Mouse (Mus musculus): ENCODE measurements at regions not wholly inside any gene's neighbourhood (a gene's known extent, or its start where the extent isn't known, plus 50 kb on each side); places are given as distances from the start of the nearest gene placed in this dataset.

DNA sequence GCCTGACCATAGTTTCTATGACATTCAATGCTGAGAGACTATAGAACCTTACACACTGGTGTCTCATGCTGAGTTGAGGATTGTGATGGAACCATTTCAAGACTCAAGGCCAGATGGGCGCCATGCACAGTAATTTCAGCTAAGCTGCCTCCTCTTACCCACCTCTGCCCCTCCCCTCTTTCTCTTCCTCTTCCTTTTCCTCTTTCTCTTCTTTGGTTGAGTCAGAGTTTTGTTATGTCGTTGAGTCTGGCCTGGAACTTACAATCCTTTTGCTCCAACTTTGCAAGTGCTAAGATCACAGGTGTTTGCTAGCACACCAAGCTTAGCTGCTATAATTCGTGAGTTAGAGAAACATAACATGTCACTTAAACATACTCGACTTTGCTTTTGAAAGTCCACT lies 323.2 kb upstream of the Gm5148 start:
- in situ Hi-C loops (cut with MboI, MseI): no loop called here

DNA sequence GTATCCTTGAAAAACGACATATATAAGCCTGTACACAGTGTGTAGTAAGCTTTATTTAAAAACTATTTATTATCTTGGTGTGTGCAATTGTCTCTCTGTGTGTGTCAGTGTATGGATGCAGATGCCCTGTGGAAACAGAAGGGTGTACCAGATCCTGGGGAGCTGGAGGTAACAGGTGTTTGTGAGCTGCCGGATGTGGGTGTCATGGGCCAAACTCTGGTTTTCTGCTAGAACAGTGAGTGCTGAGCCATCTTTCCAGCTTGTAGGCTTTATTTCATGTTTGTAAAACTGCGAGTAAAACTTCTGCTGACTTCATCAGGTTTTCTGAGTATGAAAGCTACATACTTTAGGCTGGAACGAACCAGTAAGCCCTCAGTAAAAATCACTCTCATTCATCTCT lies 322.3 kb upstream of the Gm5148 start:
- in situ Hi-C loops (cut with MboI, MseI): no loop called here

DNA sequence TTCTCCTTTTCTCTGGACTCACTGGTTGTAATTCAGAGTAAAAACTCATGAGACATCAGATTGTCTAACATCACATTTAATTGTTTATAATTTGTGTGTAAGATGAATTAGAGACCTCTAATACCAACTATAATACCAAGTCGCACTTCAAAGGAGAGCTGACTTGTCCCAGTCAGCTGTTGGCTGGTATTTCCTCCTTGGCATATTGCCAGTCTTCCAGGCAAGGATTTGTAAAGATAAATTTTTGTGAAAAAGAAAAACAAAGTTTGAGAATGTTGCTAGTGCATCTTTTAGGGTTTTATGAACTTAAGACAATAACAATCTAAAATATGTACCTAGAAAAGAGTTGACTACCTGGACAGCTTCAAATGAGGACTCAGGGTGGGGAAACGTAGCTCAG lies 321.7 kb upstream of the Gm5148 start:
- in situ Hi-C loops (cut with MboI, MseI): no loop called here

DNA sequence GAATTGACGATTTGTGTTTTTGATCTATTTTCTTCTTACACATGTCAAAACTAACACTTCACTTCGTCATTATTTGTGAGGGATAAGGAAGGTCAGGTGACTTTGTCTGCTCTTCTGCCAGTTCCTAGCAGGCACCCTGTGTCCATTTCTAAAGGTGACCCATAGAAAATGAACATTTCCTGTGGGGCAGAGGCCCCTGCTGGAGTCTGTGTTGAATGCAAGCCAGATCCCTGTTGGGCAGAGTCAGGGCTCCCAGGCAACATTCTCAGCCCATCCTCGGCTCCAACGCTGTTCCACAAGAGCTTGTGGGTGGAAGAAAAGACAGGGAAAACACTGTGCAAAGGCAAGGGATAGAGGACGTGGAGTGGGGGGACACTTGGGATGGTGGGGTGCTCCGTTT lies 321.2 kb upstream of the Gm5148 start:
- in situ Hi-C loops (cut with MboI, MseI): no loop called here

DNA sequence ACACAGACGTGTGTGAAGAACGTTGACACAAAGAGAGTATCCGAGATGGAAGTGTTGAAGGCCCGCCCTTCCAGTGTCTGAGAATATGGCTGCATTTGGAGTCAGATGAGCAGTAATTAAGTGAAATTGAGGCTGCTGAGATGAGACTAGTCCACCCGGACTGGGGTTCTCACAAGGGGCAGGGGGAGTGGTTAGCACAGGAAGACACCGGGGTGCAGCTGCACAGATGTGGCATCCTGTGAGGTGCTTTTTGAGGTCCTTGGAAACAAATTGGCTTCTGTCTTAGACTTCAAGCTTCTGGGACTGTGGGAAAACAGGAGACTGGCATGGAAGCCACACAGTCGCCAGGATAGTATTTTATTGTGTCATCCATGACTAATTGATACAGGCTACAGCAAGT lies 320.0 kb upstream of the Gm5148 start:
- in situ Hi-C loops (cut with MboI, MseI): no loop called here

DNA sequence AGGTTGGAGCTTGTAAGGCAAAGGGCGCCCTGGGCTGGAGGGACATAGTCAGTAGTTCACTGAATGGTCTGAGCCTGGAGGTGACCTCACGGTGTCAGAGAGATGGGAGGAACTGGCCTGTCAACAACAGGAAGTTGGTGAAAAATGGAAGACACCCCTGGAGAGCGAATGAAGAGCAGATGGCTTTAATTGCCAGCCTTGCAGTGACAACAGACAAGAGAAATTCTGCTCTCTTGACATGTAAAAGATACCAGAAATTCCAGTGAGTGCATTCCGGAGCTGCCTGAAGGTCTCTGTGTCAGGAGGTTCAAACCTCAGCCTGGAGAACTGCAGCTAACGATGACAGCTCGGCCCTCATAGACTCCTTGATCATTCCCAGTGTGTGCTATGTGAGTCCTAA lies 318.3 kb upstream of the Gm5148 start:
- in situ Hi-C loops (cut with MboI, MseI): no loop called here

DNA sequence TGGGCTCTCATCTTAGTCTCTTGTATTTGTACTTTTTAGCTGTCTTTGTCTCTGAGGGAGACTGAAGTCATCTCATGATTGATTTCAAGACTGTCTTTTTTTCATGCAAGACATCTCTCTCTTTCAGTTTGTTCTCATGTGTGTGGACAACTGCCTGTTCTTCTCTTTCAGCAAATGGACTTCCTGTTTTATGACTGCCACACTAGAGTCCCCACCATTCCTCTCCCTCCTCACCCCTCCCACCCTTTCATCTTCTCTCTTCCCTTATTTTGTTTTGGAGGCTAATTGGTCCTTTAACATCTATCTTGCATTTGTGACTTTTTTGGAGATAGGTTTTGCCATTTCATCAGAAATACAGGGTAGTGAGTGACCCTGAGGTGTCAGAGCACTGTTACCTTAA lies 311.8 kb upstream of the Gm5148 start:
- in situ Hi-C loops (cut with MboI, MseI): no loop called here

DNA sequence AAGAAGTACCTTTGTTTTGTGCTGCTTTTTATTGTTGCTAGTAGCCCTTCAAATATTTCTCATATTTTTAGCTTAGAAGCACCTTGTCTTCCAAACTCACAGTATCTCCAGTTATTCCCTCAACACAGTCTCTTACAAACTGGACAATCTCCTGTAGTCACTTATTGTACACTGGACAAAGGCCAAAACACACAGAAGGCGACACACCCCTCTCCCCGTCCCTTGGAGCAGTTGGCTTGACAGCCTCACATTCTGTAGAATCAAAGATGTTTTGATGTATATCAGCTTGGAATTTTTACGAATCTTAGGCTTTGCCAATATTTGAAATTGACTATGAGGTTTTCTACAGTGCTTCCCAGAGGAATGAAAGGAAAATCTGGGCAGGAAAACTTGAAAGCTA lies 309.8 kb upstream of the Gm5148 start:
- in situ Hi-C loops (cut with MboI, MseI): no loop called here

DNA sequence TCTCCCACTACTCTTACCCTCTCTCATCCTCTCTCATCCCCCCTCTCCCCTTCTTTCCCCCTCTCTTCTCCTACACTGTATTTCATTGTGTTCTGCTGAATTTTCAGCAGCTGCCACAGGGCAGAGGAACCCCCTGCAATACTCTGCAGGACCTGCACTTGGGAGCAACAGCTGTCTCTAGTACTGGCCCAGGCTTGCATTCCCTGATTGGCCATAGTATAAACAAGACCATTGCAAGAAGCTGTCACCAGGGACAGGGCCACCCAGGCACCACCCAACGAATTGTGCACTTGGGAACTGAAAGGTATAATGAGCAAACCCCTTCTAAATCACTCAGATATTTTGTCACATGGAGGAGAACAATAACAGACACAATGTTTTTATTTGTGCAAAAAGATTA lies 290.5 kb upstream of the Gm5148 start:
- in situ Hi-C loops (cut with MboI, MseI): no loop called here

DNA sequence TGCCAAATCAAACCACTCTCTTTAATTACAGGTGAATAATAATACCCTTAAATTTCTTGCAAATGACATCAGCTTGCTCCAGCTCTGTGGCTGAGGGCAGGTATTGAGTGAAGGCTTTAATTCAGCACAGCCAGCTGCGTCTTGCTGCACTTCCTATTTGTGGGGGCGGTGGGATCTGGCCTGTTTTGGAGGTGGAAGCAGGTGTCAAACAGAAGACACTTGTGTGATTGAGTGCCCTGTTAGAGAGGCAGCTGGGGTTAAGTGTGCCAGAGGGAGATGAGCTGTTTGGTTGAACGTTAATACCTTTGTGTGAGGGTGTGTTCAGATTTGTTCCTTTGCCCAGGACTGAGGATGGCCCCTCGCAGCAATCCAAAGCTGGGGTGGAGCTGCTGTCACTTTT lies 284.9 kb upstream of the Gm5148 start:
- in situ Hi-C loops (cut with MboI, MseI): no loop called here

DNA sequence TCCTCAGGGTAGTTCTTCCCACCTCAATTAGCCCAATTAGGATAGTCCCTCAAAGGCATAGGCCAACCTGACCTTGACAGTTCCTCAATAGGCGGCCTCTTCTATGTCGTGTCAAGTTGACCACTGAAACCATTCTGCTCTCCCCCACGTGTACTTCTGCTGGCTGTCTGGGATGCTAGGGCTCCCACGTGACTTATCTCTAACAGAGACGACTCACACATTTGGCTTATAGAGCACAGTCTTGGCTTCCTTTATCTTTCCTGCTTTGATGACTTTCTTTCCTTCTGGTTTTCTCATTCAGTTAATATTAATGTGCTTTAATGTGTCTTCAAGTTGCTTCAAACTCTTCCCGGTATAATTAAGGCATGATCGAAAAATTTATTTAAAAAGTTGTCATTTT lies 284.0 kb upstream of the Gm5148 start:
- in situ Hi-C loops (cut with MboI, MseI): no loop called here

DNA sequence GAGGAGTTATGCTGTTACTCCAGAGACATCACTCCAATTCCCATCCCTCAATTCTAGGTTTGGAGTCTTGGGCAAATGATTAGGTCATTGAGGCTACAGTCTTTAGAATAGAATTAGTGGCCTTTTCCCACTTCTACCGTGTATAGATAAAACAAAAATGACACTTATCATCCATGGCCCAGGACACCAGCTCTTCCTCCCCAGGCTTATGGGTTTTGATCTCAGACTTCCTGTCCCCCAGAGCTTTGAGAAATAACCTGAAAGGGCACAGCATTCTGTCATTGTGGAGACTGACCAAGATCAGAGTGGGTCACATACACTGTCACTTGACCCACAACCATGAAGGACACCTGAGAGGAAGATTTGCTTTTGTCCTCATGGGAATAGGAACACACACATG lies 283.3 kb upstream of the Gm5148 start:
- in situ Hi-C loops (cut with MboI, MseI): no loop called here

DNA sequence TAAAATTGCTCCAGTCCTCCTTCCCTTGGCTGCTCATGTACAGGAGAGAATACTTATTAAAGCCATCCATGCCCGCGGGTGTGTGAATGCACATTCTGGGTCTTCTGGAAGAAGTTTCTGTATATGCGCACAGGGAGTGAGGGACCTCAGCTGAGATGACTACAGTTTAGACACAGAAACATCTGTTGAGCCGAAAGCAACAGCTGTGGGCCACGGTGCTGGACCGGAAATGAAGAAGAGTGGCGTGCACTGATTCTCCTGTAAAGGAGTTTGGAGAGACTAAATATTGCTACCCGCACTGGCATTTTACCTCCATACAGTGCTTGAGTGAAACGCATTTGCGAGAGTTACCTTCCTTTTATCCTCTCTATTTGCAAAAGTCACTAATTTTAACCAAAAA lies 278.0 kb upstream of the Gm5148 start:
- in situ Hi-C loops (cut with MboI, MseI): no loop called here

DNA sequence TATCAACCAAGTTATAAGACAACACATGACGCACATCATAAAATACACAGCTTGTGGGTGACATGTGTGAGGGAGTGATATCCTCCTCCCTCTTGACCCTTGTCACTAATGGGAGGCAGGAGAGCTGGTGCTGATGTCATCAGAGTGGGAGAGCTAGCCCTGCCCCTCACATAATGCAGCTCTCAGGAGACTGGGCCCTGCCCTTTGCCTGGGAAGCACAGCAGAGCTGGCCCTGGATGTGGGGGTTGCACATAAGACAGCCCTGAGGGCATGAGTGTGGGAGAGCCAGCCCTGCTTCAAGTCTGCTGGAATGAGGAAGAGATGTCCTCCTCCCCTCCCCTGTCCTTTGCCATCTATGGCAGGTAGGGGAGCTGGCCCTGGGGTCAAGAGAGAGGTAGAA lies 275.5 kb upstream of the Gm5148 start:
- in situ Hi-C loops (cut with MboI, MseI): no loop called here

DNA sequence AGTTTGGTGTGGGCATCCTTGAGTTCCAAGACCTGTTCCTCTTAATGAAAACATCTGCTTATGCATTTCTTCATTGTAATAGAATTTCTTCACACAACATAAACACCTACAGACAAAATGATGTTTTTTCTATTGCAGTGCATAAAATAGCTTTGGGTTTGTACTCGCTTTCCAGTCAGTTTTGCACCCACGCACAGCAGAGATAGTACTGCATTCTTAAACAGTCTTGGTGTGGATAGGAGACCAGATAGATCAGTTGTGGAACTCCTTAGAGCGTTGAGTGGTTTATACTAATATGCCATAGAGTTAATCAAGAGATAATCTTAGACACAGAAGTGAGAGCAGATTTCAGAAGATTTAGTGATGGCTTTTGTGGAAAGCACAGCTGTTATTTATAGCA lies 273.7 kb upstream of the Gm5148 start:
- in situ Hi-C loops (cut with MboI, MseI): no loop called here

DNA sequence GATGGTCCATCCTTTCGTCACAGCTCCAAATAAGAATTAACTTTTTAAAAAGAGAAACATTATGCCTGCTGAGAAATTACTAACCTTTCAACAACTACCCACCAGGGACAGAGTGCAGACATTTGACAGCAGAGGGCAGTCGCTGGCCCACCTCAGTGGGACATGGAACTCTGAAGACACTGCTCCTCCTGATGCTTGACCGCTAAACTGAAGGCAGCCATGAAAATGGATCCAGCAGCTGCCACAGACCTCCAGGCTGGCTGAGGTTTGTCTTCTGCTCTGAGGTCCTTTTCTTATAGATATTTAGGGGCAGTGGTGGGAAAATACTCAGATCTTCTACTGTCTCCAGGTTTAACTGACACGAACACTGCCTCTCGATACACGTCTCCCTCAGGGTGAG lies 265.7 kb upstream of the Gm5148 start:
- in situ Hi-C loops (cut with MboI, MseI): no loop called here

DNA sequence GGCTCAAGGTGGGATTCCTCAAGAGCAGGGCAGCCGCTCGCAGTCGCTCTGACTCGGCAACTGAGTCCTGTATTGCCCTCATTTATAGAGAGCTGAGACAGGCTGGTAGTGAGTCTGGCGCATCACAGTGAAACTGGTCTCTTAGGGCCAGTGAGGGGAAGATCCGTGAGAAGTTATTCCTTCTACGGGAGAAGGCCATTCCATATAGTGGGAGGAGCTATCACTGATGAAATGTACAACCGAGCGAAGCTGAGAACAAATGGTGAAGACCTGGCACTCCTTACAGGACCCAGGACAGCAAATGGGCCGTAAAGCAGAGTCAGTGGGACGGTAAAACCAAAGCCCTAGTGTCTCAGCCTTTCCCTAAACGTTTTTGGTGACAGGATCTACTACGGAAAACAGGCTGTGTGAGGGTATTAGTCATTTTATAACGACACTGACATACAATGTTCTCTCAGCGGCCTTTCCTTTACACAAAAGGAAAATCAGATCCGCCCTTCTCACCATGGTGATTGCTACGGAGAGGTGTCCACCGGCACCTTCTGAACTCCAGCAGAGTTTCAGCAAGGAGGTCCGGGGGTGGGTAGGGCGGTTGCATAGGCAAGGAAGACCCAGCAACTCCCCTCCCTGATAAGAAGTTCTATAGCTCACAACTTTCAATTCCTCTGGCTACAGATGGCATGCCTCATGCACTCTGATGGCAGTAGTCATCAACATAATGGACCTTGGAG lies 263.6 kb upstream of the Gm5148 start:
- in situ Hi-C loops (cut with MboI, MseI): no loop called here

DNA sequence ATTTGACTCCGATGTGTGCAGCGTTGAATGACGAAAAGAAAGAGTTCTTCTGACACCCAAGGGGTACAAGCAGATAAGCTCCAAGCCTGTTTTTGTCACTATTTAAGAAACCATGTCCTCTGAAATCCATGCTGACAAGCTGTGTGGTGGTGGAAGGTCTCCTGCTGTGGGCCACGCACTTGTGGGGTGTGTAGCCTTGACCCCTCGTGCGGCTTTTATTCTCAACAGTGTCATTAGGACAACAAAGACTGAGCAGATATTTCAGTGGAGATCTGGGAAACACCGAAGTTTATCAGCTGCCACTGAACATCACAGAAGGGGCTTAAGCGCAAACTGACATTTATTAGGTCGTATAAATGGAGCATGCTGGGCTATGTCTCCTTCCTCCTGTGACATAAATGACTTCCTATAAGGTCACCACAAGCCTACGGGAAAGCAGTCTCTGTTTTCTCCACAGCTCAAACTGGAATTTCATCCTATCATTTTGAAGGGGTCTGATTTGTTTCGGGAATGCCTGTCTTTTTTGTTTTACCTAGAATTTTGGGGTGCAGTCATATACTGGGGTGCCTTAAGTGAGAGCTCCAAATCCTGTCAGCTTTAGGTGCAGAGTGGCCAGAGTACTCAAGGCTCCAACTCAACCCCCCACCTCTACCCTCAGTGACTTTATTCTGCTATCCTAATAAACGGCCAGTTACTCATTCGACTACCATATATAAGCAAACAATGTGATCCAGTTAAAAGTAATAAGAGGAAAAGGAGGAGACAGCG lies 262.9 kb upstream of the Gm5148 start:
- in situ Hi-C loops (cut with MboI, MseI): no loop called here

DNA sequence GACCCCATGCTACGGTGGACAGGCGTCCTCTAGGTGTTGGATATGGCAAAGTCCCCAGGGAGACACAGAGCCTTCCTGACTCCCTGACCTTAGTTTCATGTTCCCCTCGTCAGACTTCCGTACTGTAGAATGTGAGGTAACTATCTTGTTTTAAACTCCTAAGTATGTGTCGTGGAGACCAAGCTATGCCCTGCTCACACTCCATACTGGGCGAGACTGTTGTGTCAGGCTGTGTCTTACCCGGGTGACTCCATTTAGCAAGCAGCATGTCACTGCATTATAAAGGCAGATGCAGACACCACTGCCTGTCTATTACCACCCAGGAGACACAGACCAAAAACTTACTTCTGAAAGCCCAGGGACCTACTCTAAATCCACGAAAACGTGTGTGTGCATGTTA lies 260.4 kb upstream of the Gm5148 start:
- in situ Hi-C loops (cut with MboI, MseI): no loop called here

DNA sequence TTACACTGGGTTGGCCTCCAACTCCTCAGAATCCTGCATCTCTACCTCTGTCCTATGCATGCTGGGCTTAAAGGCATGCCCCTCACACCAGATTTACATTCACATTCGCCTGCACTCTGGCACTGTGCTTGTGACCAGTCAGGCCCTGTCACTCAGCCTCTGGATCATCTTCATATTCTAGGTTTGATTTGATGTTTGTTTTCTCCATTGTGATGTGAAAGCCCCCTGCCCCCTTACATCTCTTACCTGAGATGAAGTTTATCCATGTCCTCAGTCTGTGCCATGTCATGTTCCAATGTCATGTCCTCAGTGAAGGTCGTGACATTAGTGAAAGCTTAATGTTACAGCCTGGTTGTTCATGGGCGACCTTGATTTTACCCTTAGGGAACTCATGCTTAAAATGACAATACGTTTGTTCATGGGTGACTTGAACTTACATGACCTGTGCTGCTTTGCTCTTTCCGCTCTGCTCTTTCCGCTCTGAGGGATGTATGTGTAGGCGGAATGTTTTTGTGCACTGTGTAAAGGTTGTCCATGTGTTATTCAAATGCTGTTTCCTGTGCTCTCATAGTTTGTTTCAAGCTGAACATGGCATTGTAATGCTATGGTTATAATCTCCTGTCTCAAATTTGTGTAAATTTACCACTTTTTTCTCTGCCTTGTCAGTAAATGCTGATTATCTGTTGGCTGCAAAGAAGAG lies 257.3 kb upstream of the Gm5148 start:
- in situ Hi-C loops (cut with MboI, MseI): no loop called here

DNA sequence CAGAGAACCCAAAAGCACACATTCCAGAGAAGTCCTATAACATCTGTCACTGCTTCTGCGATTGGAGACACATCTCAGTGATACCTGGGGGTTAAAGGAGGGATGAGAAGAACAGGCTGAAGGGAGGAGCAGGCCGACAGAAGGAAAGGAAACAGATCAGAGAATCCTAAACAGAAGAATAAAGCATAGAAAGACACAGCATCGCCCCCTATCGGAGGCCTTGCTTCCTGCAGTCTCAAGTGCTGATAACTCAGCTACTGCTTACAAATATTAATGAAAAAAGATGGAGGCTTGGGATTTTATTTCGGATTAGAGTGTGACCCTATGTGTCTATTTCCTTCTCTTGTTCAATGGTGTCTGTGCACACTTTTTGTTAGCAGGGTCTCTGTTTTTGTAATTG lies 255.6 kb upstream of the Gm5148 start:
- in situ Hi-C loops (cut with MboI, MseI): no loop called here

DNA sequence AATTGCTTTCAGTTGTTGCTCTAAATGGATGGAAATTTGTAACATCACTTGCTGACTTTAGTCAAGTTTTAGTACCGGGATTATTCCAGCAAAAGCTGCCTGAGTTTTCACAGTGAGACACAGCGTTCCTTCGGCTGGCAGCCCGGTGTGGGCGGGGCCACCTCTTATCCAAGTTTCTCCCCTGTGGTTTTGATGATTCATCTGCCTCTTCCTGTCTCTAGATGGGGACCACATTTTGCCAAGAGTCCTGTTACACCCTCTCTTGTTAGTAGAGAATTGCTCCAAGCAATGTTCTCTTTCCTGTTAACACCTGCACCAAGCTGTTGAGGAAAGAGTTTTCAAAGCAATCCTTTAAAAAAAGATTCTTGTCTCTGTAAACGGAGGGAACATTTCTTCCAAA lies 254.2 kb upstream of the Gm5148 start:
- in situ Hi-C loops (cut with MboI, MseI): no loop called here

DNA sequence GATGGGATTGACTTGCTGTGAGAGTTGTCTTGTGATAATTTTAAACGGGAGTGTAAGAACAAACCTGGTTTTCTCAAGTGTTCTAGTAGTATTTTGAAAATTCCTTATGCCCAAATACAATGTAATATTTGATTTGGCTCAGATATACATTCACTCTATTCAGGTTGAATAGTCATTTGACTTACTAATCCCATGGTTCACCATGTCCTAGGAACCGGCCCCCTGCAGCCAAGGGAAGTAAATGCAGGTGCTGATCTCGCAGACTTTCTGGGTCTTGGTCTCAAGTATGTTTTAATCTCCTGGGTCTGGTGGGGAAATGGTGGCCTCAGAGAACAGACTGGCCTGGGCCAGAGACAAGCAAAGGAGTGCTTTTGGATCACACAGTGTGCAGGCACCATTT lies 253.2 kb upstream of the Gm5148 start:
- in situ Hi-C loops (cut with MboI, MseI): no loop called here

All from T-helper 1 cell (primary cell).